Mouse (Mus musculus) intestine, postnatal 0 days (tissue): Measurements from ENCODE around the gene Ctnnbl1. TPM values are rescaled to one million over a fixed set of nuclear protein-coding genes. Genes with fewer than 3 reads are reported as not detected.

Experiments used
- ATAC-seq: fragments of 200-750 bp; cut with Nextera tagmentation; 2 replicates; pipeline ENCODE4 v1.8.0; 2017; ENCODE audit warnings: mild to moderate bottlenecking, moderate TSS enrichment, moderate library complexity
- H3K27ac ChIP-seq: fragments of 300-500 bp; sonication (generic); 2 replicates; pipeline ENCODE4 v1.5.1; 2014; ENCODE audit warnings: mild to moderate bottlenecking, low read depth, low read length, moderate library complexity
- H3K27me3 ChIP-seq: fragments of 300-500 bp; sonication (generic); replicated peaks from 2 replicates; pipeline ENCODE4 v1.6.1; 2014; ENCODE audit warnings: low read length, mixed read lengths; ENCODE audit not compliant: control insufficient read depth, insufficient read depth
- H3K36me3 ChIP-seq: fragments of 300-500 bp; sonication (generic); 2 replicates; pipeline ENCODE4 v1.6.1; 2014; ENCODE audit warnings: mild to moderate bottlenecking, moderate library complexity; ENCODE audit not compliant: control insufficient read depth, insufficient read depth
- H3K4me1 ChIP-seq: fragments of 300-500 bp; sonication (generic); replicated peaks from 2 replicates; pipeline ENCODE4 v1.6.1; 2014; ENCODE audit warnings: antibody characterized with exemption, low read length, mixed read lengths; ENCODE audit not compliant: control insufficient read depth, insufficient read depth
- H3K4me2 ChIP-seq: fragments of 300-500 bp; sonication (generic); replicated peaks from 2 replicates; pipeline ENCODE4 v1.6.1; 2014; ENCODE audit warnings: low read depth, mild to moderate bottlenecking, moderate library complexity
- H3K4me3 ChIP-seq: fragments of 300-500 bp; sonication (generic); 2 replicates; pipeline ENCODE4 v1.5.1; 2014; ENCODE audit warnings: low read depth, low read length
- H3K9ac ChIP-seq: fragments of 300-500 bp; sonication (generic); 2 replicates; pipeline ENCODE4 v1.6.1; 2014; ENCODE audit warnings: mild to moderate bottlenecking, low read depth, low read length
- H3K9me3 ChIP-seq: fragments of 300-500 bp; sonication (generic); 2 replicates; pipeline ENCODE4 v1.6.1; 2016; ENCODE audit warnings: mixed run types; ENCODE audit not compliant: control insufficient read depth
- CTCF ChIP-seq: sonication (generic); IDR thresholded peaks from 2 replicates; pipeline ENCODE4 v1.5.1; 2016; ENCODE audit warnings: low read depth, mild to moderate bottlenecking, control low read depth, antibody characterized with exemption, moderate library complexity
- WGBS: fragments of 180-500 bp; shearing (Covaris S2); extraction: QIAGEN DNeasy Blood & Tissue Kit; methylation state at CpG from one replicate; pipeline ENCODE4 v1.1.7; 2014; 5-methylcytosine and 5-hydroxymethylcytosine counted together
- polyA plus RNA-seq: library from polyadenylated mRNA; unstranded; fragments of >200 nt; fragmentation: Nextera tagmentation; extraction: Ambion mirVana; gene quantifications from 2 replicates; pipeline ENCODE4 v1.2.1, GENCODE M21; 2015

The Ctnnbl1 gene
- polyA plus RNA-seq, 1 experiment from 2014 or later, result 19.5 TPM

DNA sequence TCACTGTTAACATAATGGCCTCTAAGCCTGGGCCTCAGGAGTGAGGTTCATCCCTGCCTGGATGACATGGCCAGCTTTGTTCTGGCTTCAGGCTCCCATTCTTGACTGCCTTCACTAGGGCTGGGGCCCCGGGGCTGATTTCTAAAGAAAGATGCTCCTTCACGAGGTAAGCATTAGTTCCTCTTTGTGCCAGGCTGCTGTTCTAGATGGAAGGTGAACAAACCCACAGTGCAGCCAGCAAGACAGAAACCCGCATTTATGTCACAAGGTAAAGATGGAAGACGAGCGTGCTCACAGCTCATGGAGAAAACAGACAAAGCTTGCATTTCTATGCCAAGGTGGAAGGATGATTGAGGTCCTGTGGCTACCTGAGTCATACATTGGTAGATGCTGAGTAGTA lies 108.6 kb downstream of the Ctnnbl1 start:
- WGBS, result 92% methylated on average over 5 of the region's 5 CpGs
- no peaks in the 10 kb centered on the region for H3K27me3 ChIP-seq
- 0 out of 2 replicates have a peak, but pooled peaks cover 4% of the 10 kb centered on the region for H3K36me3 ChIP-seq

DNA sequence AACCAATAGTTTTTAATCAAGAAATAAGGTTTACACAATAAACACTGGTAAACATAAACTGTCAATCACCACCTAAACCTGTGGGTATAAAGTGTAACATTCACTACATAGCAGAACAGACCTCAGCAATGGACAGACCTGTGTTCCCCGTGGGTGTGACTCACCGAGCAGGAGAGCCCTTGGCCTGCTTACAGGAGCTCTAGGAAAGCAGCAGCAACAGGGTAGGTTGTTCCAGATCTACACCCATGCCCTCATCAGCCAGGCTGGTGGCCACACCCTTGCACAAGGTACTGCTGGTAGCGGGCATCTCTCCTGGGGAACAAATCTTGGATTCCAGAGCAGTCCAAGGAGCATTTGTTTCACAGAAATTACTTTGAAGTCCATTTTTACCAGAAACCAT lies 115.9 kb downstream of the Ctnnbl1 start:
- no peak for ATAC-seq
- H3K9ac ChIP-seq, result no peak overlapping the region
- 63% methylated on average over 3 of the region's 3 CpGs for WGBS
- H3K9me3 ChIP-seq, result no peaks in the 10 kb centered on the region
- TF ChIP-seq CTCF, result no peak
- 0 out of 2 replicates have a peak, but pooled peaks cover 2% of the 10 kb centered on the region for H3K4me1 ChIP-seq
- H3K27ac ChIP-seq, result no peak overlapping the region
- no peak overlapping the region for H3K4me3 ChIP-seq
- no peaks in the 10 kb centered on the region for H3K36me3 ChIP-seq
- no peaks in the 10 kb centered on the region for H3K27me3 ChIP-seq
- no peak overlapping the region for H3K4me2 ChIP-seq

More for the DNA sequence above, 108.6 kb downstream of the Ctnnbl1 start:
- TF ChIP-seq CTCF, result no peak
- no peak for ATAC-seq
- Histone ChIP-seq H3K4me2 (no peak overlapping the region), H3K4me3 (no peak overlapping the region), H3K27ac (no peak overlapping the region), H3K9me3 (no peaks in the 10 kb centered on the region), H3K4me1 (0 out of 2 replicates have a peak, but pooled peaks cover 2% of the 10 kb centered on the region), H3K9ac (no peak overlapping the region)

DNA sequence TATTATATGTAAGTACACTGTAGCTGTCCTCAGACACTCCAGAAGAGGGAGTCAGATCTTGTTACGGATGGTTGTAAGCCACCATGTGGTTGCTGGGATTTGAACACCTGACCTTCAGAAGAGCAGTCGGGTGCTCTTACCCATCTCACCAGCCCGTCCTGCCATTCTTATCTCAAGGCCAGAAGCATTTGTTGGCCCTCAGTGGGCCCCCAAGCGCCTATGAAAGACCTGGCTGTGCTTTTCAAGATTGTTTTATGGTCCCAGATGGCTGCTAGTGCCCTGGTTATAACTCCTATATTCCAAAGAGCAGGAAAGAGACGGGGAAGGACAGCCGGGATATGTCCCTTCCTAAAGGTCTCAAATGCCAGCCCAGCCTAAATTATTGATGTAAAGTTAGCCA lies 118.6 kb downstream of the Ctnnbl1 start:
- H3K4me1 ChIP-seq, result no peaks in the 10 kb centered on the region
- H3K9ac ChIP-seq, result no peak overlapping the region
- no peaks in the 10 kb centered on the region for H3K27me3 ChIP-seq
- TF ChIP-seq CTCF, result no peak
- WGBS, result 46% methylated on average over 6 of the region's 6 CpGs
- H3K4me2 ChIP-seq, result no peak overlapping the region
- no peaks in the 10 kb centered on the region for H3K9me3 ChIP-seq
- no peak overlapping the region for H3K4me3 ChIP-seq
- no peak overlapping the region for H3K27ac ChIP-seq
- no peaks in the 10 kb centered on the region for H3K36me3 ChIP-seq
- no peak for ATAC-seq

DNA sequence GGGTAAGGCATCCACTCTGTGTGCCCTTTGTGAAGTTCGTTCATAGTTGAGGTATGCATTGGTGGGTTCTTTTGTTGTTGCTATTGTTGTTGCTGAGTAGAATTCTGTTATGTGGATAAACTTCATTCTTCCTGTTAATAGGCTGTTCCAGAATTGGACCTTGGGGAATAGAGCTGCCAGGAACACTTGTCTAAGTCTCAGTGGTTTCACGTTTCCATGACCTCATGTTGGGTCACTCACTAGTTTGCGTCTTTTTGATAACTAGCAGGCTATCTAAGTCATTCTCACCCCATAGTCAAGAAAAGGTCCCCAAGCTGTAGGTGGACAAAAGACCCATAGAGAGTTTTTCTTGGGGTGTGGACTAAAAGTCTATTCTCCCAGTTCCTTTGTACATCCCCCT lies 120.3 kb downstream of the Ctnnbl1 start:
- WGBS, result 82% methylated on average over 3 of the region's 3 CpGs
- H3K27ac ChIP-seq, result no peak overlapping the region
- H3K4me1 ChIP-seq, result no peaks in the 10 kb centered on the region
- no peak overlapping the region for H3K4me3 ChIP-seq
- no peak overlapping the region for H3K4me2 ChIP-seq
- H3K9me3 ChIP-seq, result no peaks in the 10 kb centered on the region
- no peak for TF ChIP-seq CTCF
- no peak overlapping the region for H3K9ac ChIP-seq
- ATAC-seq, result no peak
- no peaks in the 10 kb centered on the region for H3K27me3 ChIP-seq
- H3K36me3 ChIP-seq, result no peaks in the 10 kb centered on the region

DNA sequence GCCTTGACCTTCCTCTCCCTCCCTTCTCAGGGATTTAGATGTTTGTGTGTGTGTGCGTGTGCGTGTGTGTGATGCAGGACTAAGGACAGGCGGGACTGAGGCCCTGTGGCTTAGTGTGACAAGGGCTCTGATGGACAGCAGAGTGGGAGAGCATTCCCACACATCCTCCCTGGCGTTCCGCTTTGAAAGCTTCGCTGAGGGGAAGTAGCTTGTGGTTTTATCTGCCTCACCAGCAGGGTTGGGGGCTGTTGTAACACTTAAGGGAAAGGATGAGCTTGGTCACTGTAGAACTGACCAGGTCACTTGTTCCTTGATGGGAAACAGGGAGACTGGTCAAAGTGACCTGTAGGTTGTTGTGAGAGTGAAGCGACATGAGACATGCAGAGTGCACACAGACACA lies 121.1 kb downstream of the Ctnnbl1 start:
- Histone ChIP-seq H3K27me3 (no peaks in the 10 kb centered on the region), H3K4me2 (no peak overlapping the region), H3K4me1 (no peaks in the 10 kb centered on the region), H3K4me3 (no peak overlapping the region), H3K36me3 (no peaks in the 10 kb centered on the region), H3K27ac (no peak overlapping the region), H3K9me3 (no peaks in the 10 kb centered on the region), H3K9ac (no peak overlapping the region)
- no peak for ATAC-seq
- TF ChIP-seq CTCF, result no peak
- 66% methylated on average over 7 of the region's 7 CpGs for WGBS

DNA sequence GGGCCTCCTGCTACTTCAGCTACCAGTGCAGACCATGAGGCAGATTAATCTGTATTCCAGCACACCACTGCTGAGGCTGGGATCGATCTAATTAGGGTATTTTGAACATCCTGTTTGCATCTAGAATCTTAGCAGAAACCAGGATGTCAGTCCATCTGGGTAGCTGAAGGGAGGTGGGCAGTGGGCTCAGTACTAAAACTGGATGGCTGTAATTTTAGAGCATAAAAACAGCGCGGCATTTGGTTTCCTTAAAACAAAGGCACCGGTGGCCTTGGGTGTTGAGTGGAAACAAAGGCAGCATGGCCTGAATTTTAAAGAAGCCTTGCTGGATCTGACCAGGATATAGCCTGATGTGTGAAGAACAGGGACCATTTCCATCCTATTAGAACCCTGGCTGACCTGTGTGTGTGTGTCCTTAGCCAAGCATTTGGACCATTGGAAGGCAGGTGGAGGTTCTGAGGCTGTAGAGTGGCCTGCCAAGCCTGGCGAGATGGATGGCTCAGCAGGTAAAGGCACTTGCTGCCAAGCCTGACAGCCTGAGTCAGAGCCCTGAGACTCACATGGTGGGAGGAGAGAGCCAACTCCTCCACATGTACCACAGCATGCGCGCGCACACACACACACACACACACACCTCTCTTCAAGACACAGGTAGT lies 122.0 kb downstream of the Ctnnbl1 start:
- no peaks in the 10 kb centered on the region for H3K36me3 ChIP-seq
- no peak for TF ChIP-seq CTCF
- no peaks in the 10 kb centered on the region for H3K9me3 ChIP-seq
- no peak overlapping the region for H3K27ac ChIP-seq
- H3K9ac ChIP-seq, result no peak overlapping the region
- ATAC-seq, result no peak
- no peak overlapping the region for H3K4me2 ChIP-seq
- WGBS, result 89% methylated on average over 8 of the region's 8 CpGs
- no peaks in the 10 kb centered on the region for H3K4me1 ChIP-seq
- no peak overlapping the region for H3K4me3 ChIP-seq
- no peaks in the 10 kb centered on the region for H3K27me3 ChIP-seq
